Mouse (Mus musculus) stomach, embryonic 14.5 days (tissue): ENCODE results near the gene Fndc3b. TPM values are rescaled to one million over a fixed set of nuclear protein-coding genes. Genes with fewer than 3 reads are reported as not detected.

Source experiments
- ATAC-seq: fragments of 200-750 bp; cut with Nextera tagmentation; 2 replicates; pipeline ENCODE4 v1.8.0; 2017; ENCODE audit warnings: low read depth, moderate TSS enrichment; ENCODE audit not compliant: insufficient number of reproducible peaks, insufficient read depth, low FRiP score
- H3K27ac ChIP-seq: fragments of 300-500 bp; sonication (generic); 2 replicates; pipeline ENCODE4 v1.5.1; 2014; ENCODE audit warnings: mild to moderate bottlenecking, low read length, moderate library complexity, mixed read lengths
- H3K27me3 ChIP-seq: fragments of 300-500 bp; sonication (generic); 2 replicates; pipeline ENCODE4 v1.6.1; 2014; ENCODE audit warnings: low read length, control low read depth, mixed read lengths; ENCODE audit not compliant: control insufficient read depth, insufficient read depth
- H3K36me3 ChIP-seq: fragments of 300-500 bp; sonication (generic); 2 replicates; pipeline ENCODE4 v1.6.1; 2014; ENCODE audit warnings: mild to moderate bottlenecking, control low read depth, low read length, moderate library complexity, mixed read lengths; ENCODE audit not compliant: control insufficient read depth, insufficient read depth
- H3K4me1 ChIP-seq: fragments of 300-500 bp; sonication (generic); 2 replicates; pipeline ENCODE4 v1.6.1; 2014; ENCODE audit warnings: low read length, control low read depth, mixed read lengths; ENCODE audit not compliant: control insufficient read depth, insufficient read depth
- H3K4me2 ChIP-seq: fragments of 300-500 bp; sonication (generic); replicated peaks from 2 replicates; pipeline ENCODE4 v1.6.1; 2014; ENCODE audit warnings: low read depth, low read length, control low read depth
- H3K4me3 ChIP-seq: fragments of 300-500 bp; sonication (generic); 2 replicates; pipeline ENCODE4 v1.5.1; 2014; ENCODE audit warnings: low read depth, low read length, control low read depth
- H3K9ac ChIP-seq: fragments of 300-500 bp; sonication (generic); replicated peaks from 2 replicates; pipeline ENCODE4 v1.6.1; 2014; ENCODE audit warnings: low read depth, mild to moderate bottlenecking, control low read depth, low read length, moderate library complexity, mixed read lengths
- H3K9me3 ChIP-seq: fragments of 300-500 bp; sonication (generic); 2 replicates; pipeline ENCODE4 v1.6.1; 2016; ENCODE audit warnings: low read depth, low read length, control low read depth; ENCODE audit not compliant: control insufficient read depth
- WGBS: fragments of 180-500 bp; shearing (Covaris S2); extraction: QIAGEN DNeasy Blood & Tissue Kit; methylation state at CpG from one replicate; pipeline ENCODE4 v1.1.7; 2014; 5-methylcytosine and 5-hydroxymethylcytosine counted together
- polyA plus RNA-seq: library from polyadenylated mRNA; unstranded; fragments of >200 nt; fragmentation: Nextera tagmentation; extraction: Ambion mirVana; gene quantifications from 2 replicates; pipeline ENCODE4 v1.2.1, GENCODE M21; 2014

The Fndc3b gene
- polyA plus RNA-seq, 1 experiment from 2014 or later = 33.3 TPM

DNA sequence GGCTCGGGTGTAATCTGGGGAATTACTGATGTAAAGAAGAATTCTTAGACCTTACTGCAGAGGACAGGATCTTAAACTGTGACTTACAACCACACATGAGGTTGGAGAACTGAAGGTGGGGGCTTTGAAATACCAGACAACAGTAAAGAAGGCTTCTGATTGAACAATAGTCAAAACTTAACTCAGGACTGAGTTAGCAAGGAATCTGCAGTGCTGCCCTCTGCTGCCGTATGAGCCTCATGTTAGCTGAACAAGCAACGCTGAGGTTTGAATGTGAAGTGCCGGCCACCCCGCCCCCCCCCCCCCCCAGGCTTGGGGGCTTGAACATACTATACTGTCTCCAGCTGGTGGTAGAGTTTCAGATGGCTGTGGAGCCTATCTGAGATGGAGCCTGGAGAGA lies 194.6 kb downstream of the Fndc3b start:
- Histone ChIP-seq H3K4me1 (peaks cover 11% of the 10 kb centered on the region; the same call in 1 of the 2 replicates), H3K27ac (no peak overlapping the region), H3K27me3 (no peaks in the 10 kb centered on the region), H3K36me3 (no peaks in the 10 kb centered on the region; the same call in 1 of the 2 replicates), H3K9ac (no peak overlapping the region), H3K4me2 (no peak overlapping the region), H3K4me3 (no peak overlapping the region), H3K9me3 (no peaks in the 10 kb centered on the region)
- 47% methylated on average over 5 of the region's 5 CpGs for WGBS
- no peak for ATAC-seq

- no peaks in the 10 kb centered on the region for H3K4me1 ChIP-seq
- no peak overlapping the region for H3K4me3 ChIP-seq
- no peak overlapping the region for H3K27ac ChIP-seq
- 73% methylated on average over 10 of the region's 10 CpGs for WGBS
- no peak overlapping the region for H3K4me2 ChIP-seq
- no peaks in the 10 kb centered on the region for H3K27me3 ChIP-seq
- no peaks in the 10 kb centered on the region for H3K9me3 ChIP-seq
- H3K36me3 ChIP-seq = peaks cover 3% of the 10 kb centered on the region; the same call in 1 of the 2 replicates
- ATAC-seq = no peak
- no peak overlapping the region for H3K9ac ChIP-seq
Measured at GRCm38 (mm10) chr3:27511765-27512164, 199.3 kb downstream of the Fndc3b start.

GRCm38 (mm10) chr3:27506886-27507285 lies 204.2 kb downstream of the Fndc3b start:
- H3K4me2 ChIP-seq = no peak overlapping the region
- WGBS = 87% methylated on average over 3 of the region's 3 CpGs
- H3K4me1 ChIP-seq = no peaks in the 10 kb centered on the region
- H3K36me3 ChIP-seq = peaks cover 3% of the 10 kb centered on the region; the same call in 1 of the 2 replicates
- no peak overlapping the region for H3K4me3 ChIP-seq
- no peak overlapping the region for H3K9ac ChIP-seq
- H3K9me3 ChIP-seq = no peaks in the 10 kb centered on the region
- H3K27me3 ChIP-seq = no peaks in the 10 kb centered on the region
- no peak overlapping the region for H3K27ac ChIP-seq
- ATAC-seq = no peak

DNA sequence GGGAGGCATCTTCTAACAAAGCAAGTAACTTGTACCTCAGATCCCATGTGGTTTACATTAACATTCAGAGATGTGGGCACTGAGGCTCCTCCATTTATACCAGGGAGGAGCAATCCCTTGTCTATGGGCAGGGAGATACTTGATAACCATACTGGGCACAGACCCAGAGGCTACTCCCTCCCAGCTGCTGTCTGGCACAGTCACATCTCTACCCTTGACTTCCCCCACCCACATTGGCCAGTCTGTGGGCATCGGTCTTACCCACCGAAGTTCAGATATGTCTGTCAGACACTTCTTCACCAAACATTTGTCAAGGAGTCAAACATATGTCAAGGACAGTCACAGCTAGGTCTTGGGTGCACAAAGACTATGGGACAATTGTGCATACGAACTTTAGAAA lies 205.5 kb downstream of the Fndc3b start:
- Histone ChIP-seq H3K27ac (no peak overlapping the region), H3K4me3 (no peak overlapping the region), H3K27me3 (no peaks in the 10 kb centered on the region), H3K4me2 (no peak overlapping the region), H3K9ac (no peak overlapping the region), H3K9me3 (no peaks in the 10 kb centered on the region), H3K36me3 (peaks cover 3% of the 10 kb centered on the region; the same call in 1 of the 2 replicates), H3K4me1 (no peaks in the 10 kb centered on the region)
- ATAC-seq = no peak
- WGBS = 94% methylated on average over 3 of the region's 3 CpGs

DNA sequence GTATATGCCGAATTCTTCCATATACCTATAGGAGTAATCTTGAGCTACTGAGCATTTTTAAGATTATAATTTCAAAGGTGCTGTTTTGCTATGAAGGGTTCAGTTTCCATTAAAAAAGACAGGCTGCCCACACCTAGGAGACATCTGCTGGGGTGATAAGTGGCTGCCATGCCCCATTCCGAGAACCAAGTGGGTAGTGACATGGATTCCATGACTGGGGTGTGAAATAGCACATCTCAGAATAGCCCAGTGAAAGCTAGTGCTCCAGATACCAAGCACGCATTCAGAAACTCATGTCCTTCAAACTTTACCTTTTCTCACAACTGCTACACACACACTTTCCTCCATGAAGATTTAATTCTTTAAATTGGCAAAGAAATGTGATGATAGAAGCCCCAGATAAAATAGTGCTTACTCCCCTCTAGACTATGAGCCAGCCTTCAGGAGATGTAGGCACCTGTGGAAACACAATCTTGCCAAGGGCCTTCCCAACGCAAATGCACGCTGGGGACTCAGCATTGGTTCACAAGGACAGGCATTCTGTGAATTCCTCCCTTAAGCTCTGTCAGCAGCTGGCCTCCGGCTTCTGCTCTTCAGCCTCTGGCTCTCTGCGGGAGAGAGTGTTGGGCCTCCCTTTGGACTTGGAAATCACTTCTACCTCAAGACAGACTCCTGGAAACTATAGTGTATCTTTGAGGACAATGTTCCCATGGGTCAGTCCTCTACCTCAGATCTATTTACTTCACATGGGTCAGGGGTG lies 207.6 kb downstream of the Fndc3b start:
- H3K9ac ChIP-seq = no peak overlapping the region
- H3K4me2 ChIP-seq = no peak overlapping the region
- no peak overlapping the region for H3K27ac ChIP-seq
- H3K27me3 ChIP-seq = no peaks in the 10 kb centered on the region
- peaks cover 8% of the 10 kb centered on the region; the same call in 1 of the 2 replicates for H3K36me3 ChIP-seq
- WGBS = 81% methylated on average over 7 of the region's 7 CpGs
- H3K4me3 ChIP-seq = no peak overlapping the region
- H3K9me3 ChIP-seq = no peaks in the 10 kb centered on the region
- ATAC-seq = no peak
- no peaks in the 10 kb centered on the region for H3K4me1 ChIP-seq

DNA sequence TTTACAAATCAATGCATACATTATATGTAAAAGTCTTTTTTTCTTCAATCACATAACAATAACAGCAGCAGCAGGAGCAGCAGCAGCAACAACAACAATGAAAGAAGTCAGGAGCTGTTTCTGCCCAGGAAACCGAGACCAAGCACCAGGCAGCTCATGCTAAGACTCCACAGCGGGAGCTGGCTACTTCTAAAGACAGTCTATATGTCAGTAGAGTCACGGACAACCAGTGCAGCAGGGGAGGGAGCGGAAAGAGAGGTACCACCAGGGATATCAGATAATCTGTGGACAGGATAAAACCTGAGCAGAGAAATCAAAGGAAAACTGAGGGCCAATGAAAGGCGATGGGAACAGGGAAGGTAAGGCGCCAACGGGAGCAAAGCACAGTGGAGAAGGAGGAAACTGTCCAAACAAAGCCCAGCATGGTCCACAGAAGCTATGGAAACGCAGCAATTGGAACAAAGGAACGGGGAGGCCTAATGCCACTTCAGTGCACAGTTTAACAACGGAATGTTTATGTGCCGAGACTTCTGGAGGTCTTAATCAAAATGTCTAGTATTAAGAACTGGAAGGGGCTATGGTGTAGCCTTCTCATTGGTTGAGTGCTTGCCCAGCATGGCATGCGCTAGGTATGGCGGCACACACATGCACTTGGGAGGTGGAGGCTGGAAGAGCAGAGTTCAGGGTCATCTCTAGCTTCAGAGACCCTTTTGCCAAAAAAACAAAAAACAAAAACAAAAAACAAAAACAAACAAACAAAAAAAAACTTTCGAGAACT lies 215.6 kb downstream of the Fndc3b start:
- Histone ChIP-seq H3K27ac (no peak overlapping the region), H3K9me3 (no peaks in the 10 kb centered on the region), H3K27me3 (no peaks in the 10 kb centered on the region), H3K36me3 (peaks cover 33% of the 10 kb centered on the region), H3K4me2 (no peak overlapping the region), H3K4me3 (no peak overlapping the region), H3K4me1 (no peaks in the 10 kb centered on the region), H3K9ac (no peak overlapping the region)
- WGBS = 83% methylated on average over 14 of the region's 14 CpGs
- ATAC-seq = no peak

DNA sequence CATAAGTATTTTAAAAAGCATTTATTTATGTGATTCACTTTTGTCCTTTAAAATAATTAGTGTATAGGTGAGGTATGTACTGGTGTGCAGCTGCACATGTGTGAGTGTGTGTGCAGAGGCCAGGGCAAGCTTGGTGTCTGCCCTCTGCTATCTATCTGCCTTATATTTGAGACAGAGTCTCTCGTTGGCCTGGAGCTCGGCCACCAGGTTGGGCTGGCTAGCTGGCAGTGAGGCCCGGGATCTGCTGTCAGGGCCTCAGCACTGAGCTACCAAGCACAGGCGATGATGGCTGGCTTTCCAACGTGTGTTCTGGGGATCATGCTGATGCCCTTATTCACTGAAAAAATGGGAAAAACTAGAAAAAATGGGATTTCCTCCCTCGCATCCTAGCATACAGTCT lies 216.4 kb downstream of the Fndc3b start:
- Histone ChIP-seq H3K27me3 (no peaks in the 10 kb centered on the region), H3K27ac (no peak overlapping the region), H3K36me3 (peaks cover 39% of the 10 kb centered on the region), H3K4me2 (no peak overlapping the region), H3K9me3 (no peaks in the 10 kb centered on the region), H3K4me1 (no peaks in the 10 kb centered on the region), H3K9ac (no peak overlapping the region), H3K4me3 (no peak overlapping the region)
- no peak for ATAC-seq
- WGBS = 88% methylated on average over 6 of the region's 6 CpGs

GRCm38 (mm10) chr3:27494066-27494465 lies 217.0 kb downstream of the Fndc3b start:
- Histone ChIP-seq H3K4me3 (no peak overlapping the region), H3K4me2 (no peak overlapping the region), H3K9me3 (no peaks in the 10 kb centered on the region), H3K27ac (no peak overlapping the region), H3K27me3 (no peaks in the 10 kb centered on the region), H3K9ac (no peak overlapping the region), H3K4me1 (no peaks in the 10 kb centered on the region), H3K36me3 (peaks cover 43% of the 10 kb centered on the region)
- no peak for ATAC-seq
- 91% methylated on average over 8 of the region's 8 CpGs for WGBS
